Mouse (Mus musculus) frontal cortex, postnatal 14 days (tissue): ENCODE measurements around the gene Cd82.

Experiments
- DNase-seq, 2 experiments: peaks; one replicate each; pipeline ENCODE4 v3.0.0; 2022; ENCODE audit warnings: low spot score in 2 of 2

Cd82 gene

DNA sequence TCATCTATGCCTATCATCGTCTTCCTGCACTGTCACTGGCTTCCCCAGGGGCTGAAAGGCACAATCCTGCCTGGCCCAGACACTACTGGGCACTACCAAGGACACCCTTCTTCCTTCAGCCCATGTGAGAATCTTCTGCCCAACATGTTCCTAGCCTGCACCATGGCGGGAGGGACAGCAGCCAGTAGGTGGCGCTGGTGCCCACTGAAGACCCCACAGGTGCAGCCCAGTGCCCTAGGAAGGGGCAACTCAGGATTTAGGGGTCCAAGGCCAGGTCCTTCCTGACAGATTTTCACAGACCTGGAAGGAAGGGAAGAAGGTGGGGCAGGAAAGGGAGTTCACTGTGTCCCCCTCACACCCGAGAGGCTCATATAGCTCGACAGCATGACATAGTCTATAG lies 47.7 kb downstream of the Cd82 start:
- no peak for DNase-seq

DNA sequence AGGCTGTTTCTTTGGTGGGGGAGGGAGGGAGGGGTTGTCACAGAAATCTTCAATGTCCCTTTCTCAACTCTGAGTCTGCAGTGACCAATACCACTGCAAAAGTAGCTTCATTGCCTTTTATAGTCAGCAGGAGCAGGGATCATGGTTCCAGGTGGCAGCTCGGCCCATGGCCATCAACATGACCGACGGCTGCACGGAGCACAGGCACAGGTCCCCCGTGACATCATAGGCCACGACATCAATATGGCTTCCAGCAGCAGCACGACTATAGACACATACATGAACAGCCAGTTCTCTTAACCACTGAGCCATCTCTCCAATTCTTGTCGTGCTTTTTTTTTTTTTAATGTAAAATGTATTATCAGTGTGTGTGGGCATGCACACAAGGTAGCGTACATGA lies 48.8 kb downstream of the Cd82 start:
- DNase-seq, result no peak

DNA sequence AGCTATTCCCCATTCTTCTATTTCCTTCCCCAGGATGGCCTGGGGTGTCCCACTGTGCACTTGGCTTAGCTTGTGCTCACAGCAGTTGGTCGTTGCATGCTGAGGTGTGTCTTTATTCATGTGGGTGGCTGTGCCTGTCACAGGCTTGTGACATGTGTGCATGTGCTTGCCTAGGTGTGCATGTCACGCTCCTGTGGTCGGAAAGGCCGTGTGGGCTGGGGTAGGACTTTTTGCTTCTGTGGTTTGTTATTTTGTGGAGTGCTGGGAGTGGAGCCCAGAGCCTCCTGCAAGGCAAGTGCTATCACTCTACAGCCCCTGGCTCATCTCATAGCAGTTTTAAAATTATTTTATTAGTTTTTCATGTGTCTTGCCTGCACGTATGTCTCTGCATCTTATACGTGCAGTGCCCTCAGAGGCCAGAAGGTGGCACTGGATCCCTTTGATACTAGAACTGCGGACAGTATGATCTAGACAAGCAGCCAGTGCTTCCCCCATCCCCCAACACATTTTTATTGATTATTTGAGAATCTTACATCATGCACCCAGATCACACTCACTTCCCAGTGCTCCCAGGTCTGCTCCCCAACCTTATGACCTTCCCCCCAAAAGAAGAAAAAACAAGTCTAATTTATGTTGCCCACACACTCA lies 49.4 kb downstream of the Cd82 start:
- DNase-seq, result peak; percentile 33 to 61

DNA sequence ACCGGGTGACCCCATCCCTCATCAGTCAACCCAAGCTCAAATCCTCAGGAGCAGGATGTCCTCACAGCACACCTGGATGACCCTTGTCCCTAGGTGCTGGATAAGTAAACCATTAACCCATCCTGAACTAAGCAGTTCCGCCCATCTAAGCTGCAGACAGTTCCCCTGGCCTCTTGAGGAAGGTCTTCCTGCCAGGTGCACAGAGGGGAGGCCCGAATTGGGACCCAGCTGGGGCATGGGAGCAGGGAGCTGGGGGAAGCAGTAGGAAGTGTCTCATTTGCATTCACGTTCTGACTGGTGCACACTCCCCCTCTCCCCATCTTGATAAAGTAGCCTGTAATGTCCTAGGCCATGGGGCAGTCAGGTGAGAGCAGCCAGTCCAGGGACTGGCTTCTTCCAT lies 50.8 kb downstream of the Cd82 start:
- DNase-seq, result no peak

DNA sequence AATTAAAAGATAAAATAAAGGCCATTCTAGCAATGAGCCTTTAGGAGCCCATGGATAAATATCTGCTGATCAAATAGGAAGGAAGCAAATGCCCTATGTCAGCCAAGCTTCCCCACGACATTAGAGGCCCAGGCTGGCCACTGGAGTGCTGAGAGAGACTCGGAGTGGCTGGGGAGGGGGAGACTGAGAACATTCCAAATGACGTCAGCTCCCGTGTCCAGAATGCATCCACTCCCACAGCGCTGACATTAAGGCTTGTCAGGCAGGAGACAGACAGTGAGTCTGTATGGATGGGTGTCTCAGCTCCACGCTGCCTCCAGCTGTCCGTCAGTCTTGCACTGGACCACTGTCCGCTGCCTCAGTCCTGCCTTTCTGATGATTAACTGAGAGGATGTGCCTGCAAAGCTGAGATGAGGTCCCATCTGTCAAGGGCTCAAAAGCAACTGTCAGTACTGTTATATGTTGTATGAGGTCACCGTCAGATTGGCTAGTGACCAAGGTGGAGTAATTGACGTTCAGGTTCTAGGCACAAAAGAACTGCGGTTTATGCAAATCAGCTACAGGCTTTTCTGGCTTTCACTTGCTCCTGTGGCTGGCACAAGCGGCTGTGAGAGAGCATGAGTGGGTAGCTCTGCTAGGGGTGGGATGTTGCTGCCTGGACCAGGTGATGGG lies 51.9 kb downstream of the Cd82 start:
- no peak for DNase-seq

DNA sequence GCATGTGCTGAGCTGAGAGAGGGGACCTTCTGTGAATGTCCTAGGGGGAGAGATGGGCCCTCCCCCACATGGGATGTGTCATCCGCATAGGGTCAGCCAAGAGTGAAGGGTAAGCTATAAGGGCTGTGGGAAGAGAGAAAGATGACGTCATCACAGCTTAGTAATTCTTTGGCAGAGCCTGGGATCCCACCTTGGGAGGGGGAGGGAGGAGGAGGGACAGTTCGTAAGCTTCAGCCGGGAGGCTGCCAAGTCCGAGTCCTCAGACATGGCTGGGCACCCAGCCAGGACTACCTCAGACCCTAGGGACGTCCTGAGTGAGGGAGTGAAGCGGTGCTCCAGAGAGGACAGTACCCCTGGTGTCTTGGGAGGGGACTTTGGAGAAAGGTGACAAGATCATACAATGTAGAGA lies 57.9 kb downstream of the Cd82 start:
- DNase-seq, result no peak

DNA sequence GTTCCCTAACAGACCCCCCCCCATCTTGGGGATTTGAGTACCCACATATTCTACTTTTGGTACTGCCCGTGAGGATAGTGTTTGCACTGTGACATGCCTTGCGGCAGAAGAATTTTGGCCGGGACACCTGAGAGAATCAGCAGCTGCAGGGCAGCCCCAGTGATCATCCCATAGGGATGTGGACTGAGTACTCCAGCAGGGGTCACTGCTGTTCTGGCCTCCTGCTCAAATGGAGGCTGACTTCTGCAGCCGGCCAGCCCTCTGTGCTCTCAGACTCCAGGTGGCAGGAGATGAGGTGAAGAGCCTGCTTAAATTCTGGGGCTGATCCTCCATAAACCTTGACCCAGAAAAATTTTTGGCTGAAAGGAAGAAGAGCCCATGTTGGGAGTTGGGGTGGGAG lies 58.8 kb downstream of the Cd82 start:
- no peak for DNase-seq

DNA sequence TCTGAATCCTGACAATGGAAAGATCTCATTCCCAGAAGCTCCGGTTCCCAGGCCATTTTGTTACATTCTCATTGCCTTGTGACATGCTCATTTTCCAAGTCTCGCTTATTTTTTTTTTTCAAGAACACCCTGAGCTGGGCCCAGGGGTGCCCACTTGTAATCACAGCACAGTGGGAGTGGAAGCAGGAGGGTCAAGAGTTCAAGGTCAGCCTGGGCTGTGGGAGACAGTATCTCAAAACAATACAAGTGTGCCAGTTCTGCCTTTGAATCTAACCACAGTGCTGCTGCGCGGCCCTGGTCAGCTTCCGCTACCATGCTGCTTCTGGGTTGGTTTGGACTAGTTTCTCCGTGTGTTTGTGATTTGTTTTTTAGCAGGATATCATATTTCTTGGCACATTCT lies 59.7 kb downstream of the Cd82 start:
- DNase-seq, result no peak

DNA sequence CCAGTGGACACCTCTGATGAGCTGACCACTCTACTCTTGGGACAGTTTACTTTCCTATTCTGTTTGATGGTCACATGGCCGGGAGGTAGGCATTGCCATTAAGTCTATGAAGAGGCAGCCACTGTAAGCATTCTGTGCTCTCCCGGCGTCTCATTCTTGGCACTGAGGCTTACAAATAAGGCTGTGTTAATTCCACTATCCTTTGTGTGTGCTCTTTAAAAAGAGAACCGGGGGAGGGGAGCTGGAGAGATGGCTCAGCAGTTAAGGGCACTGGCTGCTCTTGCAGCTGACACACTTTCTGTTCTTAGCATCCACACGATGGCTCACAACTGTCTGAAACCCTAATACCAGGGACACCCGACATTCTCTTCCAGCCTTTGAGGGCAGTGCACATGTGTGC lies 71.7 kb downstream of the Cd82 start:
- DNase-seq, result no peak

DNA sequence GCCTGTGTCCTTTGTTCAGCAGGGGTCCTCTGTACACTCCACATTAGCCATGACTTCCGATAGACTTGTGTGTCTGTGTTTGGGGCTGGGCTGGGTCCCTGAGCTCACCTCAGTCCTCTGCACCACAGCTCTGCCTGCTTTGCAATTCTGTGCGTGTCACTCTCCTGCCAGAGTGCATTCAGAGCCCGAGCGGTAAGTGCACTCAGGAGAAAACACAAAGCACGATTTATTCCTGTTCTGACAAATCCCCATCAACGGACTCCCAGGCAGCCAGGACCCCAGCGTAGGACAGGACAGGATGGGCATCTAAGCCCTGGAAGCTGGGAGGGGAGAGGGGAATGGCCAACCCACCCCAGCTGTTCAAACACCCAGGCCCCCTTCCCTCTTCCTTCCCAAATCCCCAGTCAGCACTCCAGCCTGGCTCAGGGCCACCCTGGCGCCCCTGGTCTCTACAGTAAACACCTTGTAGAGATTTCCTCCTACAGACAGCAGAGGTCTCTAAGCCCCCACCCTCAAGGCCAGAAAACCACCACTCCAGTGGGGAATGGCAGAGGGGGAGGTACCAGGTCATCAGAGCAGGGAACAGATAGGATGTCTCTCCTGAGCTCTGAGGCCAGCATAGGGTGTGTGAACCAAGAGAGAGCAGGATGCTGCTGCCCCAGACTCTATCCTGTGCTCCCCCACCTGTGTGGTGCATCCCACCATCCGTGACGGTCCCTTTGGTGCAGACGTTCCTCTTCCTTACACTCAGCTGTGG lies 72.6 kb downstream of the Cd82 start:
- no peak for DNase-seq

DNA sequence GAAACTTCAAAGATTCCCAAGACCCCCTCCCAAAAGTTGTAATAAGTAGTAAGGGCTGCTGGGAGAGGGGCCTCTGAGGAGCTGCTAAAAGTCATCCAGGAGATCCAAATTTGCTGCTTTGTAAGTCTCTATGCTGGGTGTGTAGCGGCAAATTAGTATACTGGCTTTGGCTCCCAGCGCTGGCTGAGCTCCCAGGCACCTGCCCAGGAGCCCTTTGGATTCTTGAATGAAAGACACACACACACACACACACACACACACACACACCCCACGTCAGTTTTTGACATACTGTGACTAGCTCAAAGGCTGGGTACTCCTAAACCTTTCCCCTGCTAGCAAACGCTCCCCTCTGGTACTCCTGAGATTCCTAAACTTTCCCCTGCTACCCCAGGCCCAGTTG lies 76.0 kb downstream of the Cd82 start:
- DNase-seq, result no peak

DNA sequence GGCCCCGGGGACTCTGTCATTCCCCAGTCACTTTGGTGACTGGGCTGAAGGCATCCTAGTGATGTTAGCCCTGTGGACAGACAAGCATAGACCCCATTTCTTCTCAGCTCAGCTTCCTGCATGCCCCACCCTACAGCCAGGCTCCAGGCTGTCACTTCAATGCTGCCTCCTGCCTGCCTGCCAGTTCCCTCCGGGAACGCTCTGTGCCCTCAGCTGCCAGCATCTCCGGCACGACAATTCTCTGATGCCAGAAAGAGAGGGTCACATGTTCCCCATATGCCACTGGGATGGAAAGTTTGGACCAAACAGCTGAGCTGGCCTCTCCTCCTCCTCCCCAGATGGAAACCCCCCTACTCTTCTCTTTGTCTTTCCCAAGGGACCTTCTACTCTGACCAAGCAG lies 79.1 kb downstream of the Cd82 start:
- DNase-seq, result no peak

DNA sequence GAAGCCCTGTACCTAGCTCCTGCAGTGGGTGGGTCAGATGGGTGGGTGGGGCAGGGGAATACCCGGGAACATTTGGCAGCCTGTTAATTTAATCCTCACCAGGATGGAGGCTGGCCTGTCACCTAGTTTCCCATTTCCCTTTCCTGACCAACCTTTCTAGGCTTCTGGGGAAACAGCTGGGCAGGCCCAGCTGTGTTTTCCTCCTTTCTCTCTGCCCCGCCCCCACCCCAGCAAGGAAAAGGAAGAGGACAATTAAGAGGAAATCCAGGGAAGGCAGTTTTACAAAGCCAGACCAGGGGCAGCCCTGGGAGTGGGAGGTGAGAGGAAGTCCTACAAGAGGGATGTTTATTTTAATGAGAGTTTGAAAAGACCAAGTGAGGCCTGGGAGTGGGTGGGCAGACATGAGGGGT lies 82.3 kb downstream of the Cd82 start:
- DNase-seq, result no peak

DNA sequence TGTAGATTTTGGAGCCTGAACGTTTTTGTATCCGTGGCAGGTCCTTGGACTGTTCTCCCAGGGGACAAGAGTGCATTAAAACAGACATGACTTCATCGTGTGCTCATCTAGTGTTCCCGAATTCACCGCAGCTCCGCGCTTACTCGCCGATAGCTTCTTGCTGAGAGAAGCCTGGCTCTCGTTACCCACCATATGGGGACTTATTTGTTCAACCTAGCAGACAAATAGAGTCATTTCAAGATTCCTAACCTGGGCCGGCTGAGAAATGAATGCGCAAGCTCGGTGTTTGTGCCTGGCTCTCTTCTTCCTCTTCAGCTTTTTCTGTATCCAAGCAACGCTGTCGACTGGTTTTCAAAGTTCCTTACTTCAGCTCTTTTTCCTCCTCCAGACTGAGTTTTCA lies 85.1 kb downstream of the Cd82 start:
- peak in 1 of 2 experiments; percentile 14 for DNase-seq

DNA sequence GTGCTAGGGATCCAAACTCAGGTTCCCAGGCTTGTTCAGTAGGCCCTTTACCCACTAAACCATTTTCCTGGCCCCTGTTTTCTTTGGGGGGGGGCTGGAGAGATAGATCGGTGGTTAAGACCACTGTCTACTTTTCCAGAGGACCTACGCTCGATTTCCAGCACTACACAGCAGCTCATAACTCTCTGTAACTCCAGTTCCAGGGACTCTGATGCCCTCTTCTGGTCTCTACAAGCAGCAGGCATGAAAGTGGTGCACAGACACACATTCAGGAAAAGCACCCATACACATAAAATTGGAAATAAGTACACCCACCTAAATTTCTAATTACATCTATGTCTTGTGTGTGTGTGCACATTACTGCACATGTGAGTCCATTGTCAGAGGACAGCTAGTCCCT lies 85.8 kb downstream of the Cd82 start:
- DNase-seq, result no peak

DNA sequence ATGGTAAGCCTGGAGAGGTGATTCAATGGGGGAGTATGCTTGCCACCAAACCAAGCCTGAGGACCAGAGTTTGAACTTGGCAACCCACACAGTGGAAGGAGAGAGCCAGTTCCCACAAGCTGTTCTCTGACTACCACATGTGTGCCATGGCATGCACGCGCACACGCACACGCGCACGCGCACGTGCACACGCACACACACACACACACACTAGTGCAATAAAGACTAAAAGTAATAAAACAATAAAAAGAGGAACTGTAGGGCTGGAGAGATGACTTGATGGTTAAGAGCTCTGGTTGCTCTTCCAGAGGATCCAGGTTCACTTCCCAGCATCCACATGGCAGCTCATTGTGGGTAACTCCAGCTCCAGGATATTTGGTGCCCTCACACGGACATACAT lies 90.1 kb downstream of the Cd82 start:
- no peak for DNase-seq

DNA sequence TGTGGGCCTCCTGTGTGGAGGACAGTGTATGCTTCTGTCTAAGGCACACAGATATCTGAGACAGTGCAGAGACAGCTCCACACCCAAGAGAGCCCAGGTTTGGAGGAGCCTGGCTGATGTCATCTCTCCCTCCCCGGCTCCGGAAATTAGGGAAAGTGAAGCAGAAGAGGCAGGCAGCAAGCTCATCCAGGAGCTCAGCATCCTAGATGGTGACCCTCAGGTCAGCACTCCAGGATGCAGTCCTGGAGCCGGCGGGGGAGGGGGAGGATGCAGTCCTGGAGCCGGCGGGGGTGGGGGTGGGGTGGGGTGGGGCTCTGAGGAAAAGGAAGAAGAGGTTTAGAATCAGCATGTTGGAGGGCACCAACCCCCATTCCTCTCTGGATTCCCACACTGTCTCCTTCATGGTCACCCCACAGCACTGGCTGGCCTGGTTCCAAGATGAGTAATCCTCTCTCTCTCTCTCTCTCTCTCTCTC lies 90.8 kb downstream of the Cd82 start:
- DNase-seq, result no peak
